Mouse (Mus musculus) hindbrain, embryonic 15.5 days (tissue): ENCODE results near the gene Rassf8. TPM values are rescaled to one million over a fixed set of nuclear protein-coding genes. Genes with fewer than 3 reads are reported as not detected.
A peak's percentile ranks its signal among the peaks of the same experiment; 100 is the strongest.

Experiments
- ATAC-seq: fragments of 200-750 bp; cut with Nextera tagmentation; 2 replicates; pipeline ENCODE4 v1.8.0; 2017; ENCODE audit warnings: low read depth, moderate number of reproducible peaks, moderate TSS enrichment; ENCODE audit not compliant: low FRiP score
- H3K27ac ChIP-seq: fragments of 300-500 bp; sonication (generic); replicated peaks from 2 replicates; pipeline ENCODE4 v1.5.1; 2015; ENCODE audit warnings: mild to moderate bottlenecking, inconsistent platforms
- H3K27me3 ChIP-seq: fragments of 300-500 bp; sonication (generic); 2 replicates; pipeline ENCODE4 v1.6.1; 2015; ENCODE audit warnings: control low read depth, inconsistent platforms
- H3K36me3 ChIP-seq: fragments of 300-500 bp; sonication (generic); 2 replicates; pipeline ENCODE4 v1.6.1; 2015; ENCODE audit warnings: control low read depth, inconsistent platforms
- H3K4me1 ChIP-seq: fragments of 300-500 bp; sonication (generic); replicated peaks from 2 replicates; pipeline ENCODE4 v1.6.1; 2015; ENCODE audit warnings: control low read depth, inconsistent platforms
- H3K4me2 ChIP-seq: fragments of 300-500 bp; sonication (generic); 2 replicates; pipeline ENCODE4 v1.6.1; 2015; ENCODE audit warnings: moderate library complexity, mild to moderate bottlenecking, inconsistent platforms
- H3K4me3 ChIP-seq: fragments of 300-500 bp; sonication (generic); 2 replicates; pipeline ENCODE4 v1.5.1; 2015; ENCODE audit warnings: mild to moderate bottlenecking, inconsistent platforms
- H3K9ac ChIP-seq: fragments of 300-500 bp; sonication (generic); 2 replicates; pipeline ENCODE4 v1.6.1; 2015; ENCODE audit warnings: inconsistent platforms
- H3K9me3 ChIP-seq: fragments of 300-500 bp; sonication (generic); 2 replicates; pipeline ENCODE4 v1.6.1; 2016; ENCODE audit warnings: control low read depth, inconsistent platforms
- WGBS: fragments of 180-500 bp; shearing (Covaris S2); methylation state at CpG from one replicate; pipeline ENCODE4 v1.1.7; 2015; 5-methylcytosine and 5-hydroxymethylcytosine counted together
- polyA plus RNA-seq: library from polyadenylated mRNA; unstranded; fragments of >200 nt; fragmentation: Nextera tagmentation; extraction: Ambion mirVana; gene quantifications from 2 replicates; pipeline ENCODE4 v1.2.1, GENCODE M21; 2015

Rassf8 gene
- polyA plus RNA-seq, 1 experiment from 2014 or later = 5.0 TPM

DNA sequence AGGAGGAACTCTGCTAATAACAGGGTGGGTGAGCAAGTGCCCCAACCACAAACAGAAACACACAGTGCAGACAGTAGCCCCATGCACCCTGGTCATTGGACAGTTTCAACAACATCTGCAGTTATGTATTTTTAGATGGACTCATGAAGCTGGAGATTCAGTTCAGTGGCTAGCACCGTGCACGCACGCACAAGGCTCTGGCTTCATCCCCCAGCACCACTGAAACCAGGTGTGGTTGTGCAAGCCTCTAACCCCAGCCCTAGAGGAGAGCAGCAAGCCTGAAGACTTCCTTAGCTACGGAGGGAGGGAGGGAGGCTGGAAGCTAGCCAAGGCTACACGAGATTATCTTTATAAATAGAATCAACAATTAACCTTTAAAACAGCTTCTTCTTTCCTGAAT lies 99.1 kb downstream of the Rassf8 start:
- ATAC-seq = no peak
- Histone ChIP-seq H3K9ac (no peak overlapping the region), H3K36me3 (no peaks in the 10 kb centered on the region), H3K4me1 (no peaks in the 10 kb centered on the region), H3K4me2 (no peak overlapping the region), H3K4me3 (no peak overlapping the region), H3K9me3 (no peaks in the 10 kb centered on the region), H3K27me3 (no peaks in the 10 kb centered on the region), H3K27ac (no peak overlapping the region)
- 75% methylated on average over 5 of the region's 5 CpGs for WGBS

DNA sequence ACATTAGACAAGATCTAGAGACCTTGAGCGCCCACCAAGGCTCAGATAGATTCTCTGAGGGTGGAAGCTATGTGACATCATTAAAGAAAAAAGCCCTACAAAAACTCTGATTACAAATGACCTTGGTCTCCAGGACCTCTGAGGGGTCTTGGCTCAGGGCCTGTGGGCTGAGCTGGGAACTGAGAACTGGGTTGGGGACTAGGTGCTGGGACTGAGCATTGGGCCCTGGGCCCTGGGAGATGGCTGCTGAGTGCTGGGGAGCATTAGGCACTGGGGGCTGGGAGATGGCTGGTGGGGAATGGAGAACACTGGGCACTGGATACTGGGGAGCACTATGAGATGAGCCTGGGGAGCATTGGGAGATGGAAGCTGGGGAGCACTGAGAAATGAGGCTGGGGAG lies 99.5 kb downstream of the Rassf8 start:
- Histone ChIP-seq H3K9ac (no peak overlapping the region), H3K4me1 (no peaks in the 10 kb centered on the region), H3K9me3 (no peaks in the 10 kb centered on the region), H3K4me3 (no peak overlapping the region), H3K27ac (no peak overlapping the region), H3K4me2 (no peak overlapping the region), H3K27me3 (no peaks in the 10 kb centered on the region), H3K36me3 (no peaks in the 10 kb centered on the region)
- ATAC-seq = no peak
- WGBS = 90% methylated on average over 1 of the region's 1 CpGs

DNA sequence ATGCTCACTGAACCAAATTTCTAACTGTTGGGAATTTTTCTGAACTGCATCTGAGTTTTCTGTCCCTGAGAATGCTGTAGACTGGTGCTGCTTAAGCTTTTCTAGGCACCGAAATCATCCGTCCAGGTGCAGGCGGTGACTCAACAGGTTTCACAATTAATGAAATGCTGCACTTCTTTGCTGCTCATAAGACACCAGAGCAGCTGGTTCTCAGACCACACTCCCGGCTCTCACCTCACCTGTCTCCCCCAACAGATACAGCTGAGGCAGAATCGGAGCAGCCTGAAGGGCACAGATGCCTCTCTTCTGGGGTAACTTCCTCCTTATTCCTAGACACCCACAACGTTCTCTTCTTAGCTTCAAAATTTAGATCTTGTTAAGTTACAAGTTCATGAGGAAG lies 100.4 kb downstream of the Rassf8 start:
- H3K4me2 ChIP-seq = no peak overlapping the region
- no peaks in the 10 kb centered on the region for H3K36me3 ChIP-seq
- H3K9ac ChIP-seq = no peak overlapping the region
- WGBS = 91% methylated on average over 6 of the region's 6 CpGs
- no peaks in the 10 kb centered on the region for H3K4me1 ChIP-seq
- H3K9me3 ChIP-seq = no peaks in the 10 kb centered on the region
- H3K4me3 ChIP-seq = no peak overlapping the region
- no peak for ATAC-seq
- no peak overlapping the region for H3K27ac ChIP-seq
- no peaks in the 10 kb centered on the region for H3K27me3 ChIP-seq

DNA sequence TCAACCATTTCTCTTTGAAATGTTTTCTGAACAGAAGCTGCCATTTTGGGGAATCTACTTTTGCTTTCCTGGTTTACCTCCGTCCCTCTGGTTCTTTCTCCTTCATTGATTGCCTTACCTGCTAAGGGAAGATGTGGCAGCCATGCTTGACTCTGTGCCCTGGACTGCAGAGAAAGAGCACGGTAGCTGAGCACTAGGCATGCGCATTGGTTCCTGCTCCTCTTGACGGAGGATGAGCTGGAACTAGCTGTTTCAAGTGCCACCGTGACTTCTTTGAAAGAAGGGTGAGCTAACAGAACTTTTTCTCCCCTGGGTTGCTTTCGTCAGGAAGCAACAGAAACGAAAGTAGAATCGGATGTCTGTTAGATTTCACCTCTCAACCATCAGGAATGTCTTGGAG lies 101.1 kb downstream of the Rassf8 start:
- WGBS = 91% methylated on average over 8 of the region's 8 CpGs
- no peak overlapping the region for H3K4me2 ChIP-seq
- no peaks in the 10 kb centered on the region for H3K9me3 ChIP-seq
- no peak for ATAC-seq
- H3K4me3 ChIP-seq = no peak overlapping the region
- no peaks in the 10 kb centered on the region for H3K36me3 ChIP-seq
- no peaks in the 10 kb centered on the region for H3K27me3 ChIP-seq
- H3K9ac ChIP-seq = no peak overlapping the region
- H3K27ac ChIP-seq = no peak overlapping the region
- H3K4me1 ChIP-seq = no peaks in the 10 kb centered on the region

DNA sequence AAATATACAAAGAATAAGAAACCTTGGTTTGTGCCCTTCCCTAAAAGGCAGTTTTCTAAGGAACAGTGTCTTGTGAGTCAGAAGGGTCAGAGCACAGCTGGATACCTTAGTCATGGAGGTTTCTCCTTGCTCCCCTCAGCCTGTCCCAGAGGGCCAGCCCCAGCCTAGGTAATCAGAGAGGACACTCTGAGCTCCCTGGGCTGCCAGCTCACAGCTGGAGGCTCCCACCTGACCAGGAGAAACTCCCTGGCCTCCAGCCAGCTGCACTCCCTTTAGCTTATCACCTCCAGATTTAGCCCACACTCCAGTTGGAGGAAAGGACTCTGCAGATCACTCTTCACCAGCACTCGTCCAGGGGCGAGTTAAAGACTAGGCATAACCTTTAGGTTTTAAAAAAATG lies 104.2 kb downstream of the Rassf8 start:
- Histone ChIP-seq H3K4me1 (peaks cover 12% of the 10 kb centered on the region), H3K27me3 (no peaks in the 10 kb centered on the region), H3K9me3 (no peaks in the 10 kb centered on the region), H3K9ac (no peak overlapping the region), H3K27ac (no peak overlapping the region), H3K4me2 (no peak overlapping the region), H3K4me3 (no peak overlapping the region), H3K36me3 (no peaks in the 10 kb centered on the region)
- WGBS = 62% methylated on average over 2 of the region's 2 CpGs
- no peak for ATAC-seq

DNA sequence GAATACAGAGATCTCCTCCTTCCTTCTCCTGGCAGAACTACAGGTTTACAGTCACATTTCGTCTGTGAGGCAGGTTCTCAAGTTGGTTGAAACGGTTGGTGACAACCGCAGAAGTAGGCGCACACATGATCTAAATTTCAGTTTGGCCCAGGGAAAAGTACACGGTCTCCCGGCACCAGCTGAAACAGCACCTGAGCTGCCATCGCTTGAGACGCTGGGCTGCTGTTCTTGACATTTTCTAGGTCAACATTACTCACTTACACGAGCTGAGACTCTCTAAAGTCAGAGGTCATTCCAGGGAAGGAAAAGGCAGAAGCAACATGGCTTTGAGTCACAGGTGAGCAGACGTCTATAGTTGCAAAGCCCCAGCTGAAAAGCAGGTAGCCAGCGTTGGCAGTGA lies 105.4 kb downstream of the Rassf8 start:
- Histone ChIP-seq H3K27me3 (no peaks in the 10 kb centered on the region), H3K4me2 (no peak overlapping the region), H3K4me1 (peaks cover 19% of the 10 kb centered on the region), H3K9ac (no peak overlapping the region), H3K27ac (no peak overlapping the region), H3K36me3 (no peaks in the 10 kb centered on the region), H3K9me3 (no peaks in the 10 kb centered on the region), H3K4me3 (no peak overlapping the region)
- WGBS = 85% methylated on average over 11 of the region's 11 CpGs
- ATAC-seq = no peak

DNA sequence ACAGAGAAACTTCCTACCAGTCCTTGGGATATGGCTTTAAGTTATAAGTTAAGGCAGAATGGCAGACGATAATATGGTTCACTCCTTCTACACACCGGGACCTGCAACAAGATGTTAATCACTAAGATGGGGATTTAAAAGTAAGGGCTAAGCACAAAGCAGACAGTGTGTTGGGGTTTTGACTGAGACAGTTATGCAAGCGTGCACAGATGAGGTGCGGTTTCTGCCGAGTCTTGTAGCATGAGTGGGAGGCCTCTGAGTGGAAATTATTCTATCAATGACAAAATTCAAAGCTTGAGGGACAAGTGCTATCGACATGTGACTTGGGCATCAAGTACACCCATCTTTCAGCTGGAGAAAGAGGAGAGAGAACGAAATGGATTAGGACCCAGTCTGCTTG lies 106.2 kb downstream of the Rassf8 start:
- WGBS = 89% methylated on average over 7 of the region's 7 CpGs
- Histone ChIP-seq H3K36me3 (no peaks in the 10 kb centered on the region), H3K9me3 (no peaks in the 10 kb centered on the region), H3K4me1 (peaks cover 19% of the 10 kb centered on the region), H3K4me2 (no peak overlapping the region), H3K4me3 (no peak overlapping the region), H3K27me3 (peaks cover 4% of the 10 kb centered on the region; the same call in 1 of the 2 replicates), H3K9ac (no peak overlapping the region), H3K27ac (no peak overlapping the region)
- ATAC-seq = no peak

DNA sequence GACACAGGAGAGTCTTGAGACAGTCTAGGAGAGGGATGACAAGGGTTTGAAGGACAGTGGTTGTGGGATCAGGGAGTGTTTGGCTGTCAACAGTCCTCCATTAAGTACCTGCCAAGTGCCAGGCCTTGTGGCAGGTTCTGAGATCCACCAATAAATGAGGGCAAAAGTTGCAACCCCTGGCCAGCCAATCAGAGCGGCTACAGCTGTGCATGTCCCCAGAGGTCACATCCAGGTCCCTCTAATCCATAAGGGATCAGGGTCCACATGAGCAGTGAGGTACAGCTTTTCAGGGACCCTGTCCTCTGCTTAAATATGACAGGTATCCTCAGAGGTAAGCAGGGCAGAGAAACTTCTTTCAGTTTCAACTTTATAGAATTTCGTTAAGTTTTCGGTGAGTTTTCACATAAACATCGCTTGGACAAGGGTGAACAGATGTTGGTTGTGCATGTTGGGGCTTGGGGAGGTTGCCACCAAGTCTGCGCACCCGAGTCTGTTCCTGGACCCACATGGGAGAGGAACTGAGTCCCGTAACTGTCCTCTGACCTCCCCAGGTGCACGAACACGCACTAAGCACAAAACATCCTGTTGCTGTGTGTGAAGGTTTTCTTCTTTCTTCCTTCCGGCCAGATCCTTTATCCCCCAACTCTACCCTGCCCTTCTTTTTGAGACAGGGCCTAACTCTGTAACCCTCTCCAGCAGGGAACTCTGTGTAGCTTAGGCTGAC lies 107.0 kb downstream of the Rassf8 start:
- H3K27ac ChIP-seq = no peak overlapping the region
- peaks cover 19% of the 10 kb centered on the region for H3K4me1 ChIP-seq
- H3K36me3 ChIP-seq = no peaks in the 10 kb centered on the region
- H3K4me3 ChIP-seq = no peak overlapping the region
- no peak overlapping the region for H3K9ac ChIP-seq
- no peak for ATAC-seq
- H3K9me3 ChIP-seq = no peaks in the 10 kb centered on the region
- H3K27me3 ChIP-seq = peaks cover 7% of the 10 kb centered on the region; the same call in 1 of the 2 replicates
- H3K4me2 ChIP-seq = no peak overlapping the region
- 93% methylated on average over 10 of the region's 10 CpGs for WGBS

DNA sequence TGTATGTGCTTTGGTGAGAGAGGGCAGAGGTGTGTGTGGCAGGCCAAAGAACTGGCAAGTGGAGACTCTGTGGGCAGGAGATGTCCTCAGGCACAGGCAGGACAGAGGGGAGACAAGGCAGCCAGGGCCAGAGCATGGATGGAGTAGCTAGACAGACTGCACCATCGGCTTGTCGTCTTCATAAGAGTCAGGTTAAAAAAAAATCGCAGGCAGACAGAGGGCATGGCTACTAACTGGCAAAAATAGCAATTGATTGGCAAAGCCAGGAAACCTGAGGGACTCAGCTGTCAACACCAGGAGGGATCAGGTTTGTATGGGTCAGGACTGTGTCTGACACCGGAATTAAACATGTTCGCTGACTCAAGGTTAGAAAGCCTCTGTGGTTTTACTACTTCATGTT lies 108.2 kb downstream of the Rassf8 start:
- H3K9me3 ChIP-seq = no peaks in the 10 kb centered on the region
- ATAC-seq = no peak
- no peak overlapping the region for H3K4me3 ChIP-seq
- H3K27me3 ChIP-seq = peaks cover 7% of the 10 kb centered on the region; the same call in 1 of the 2 replicates
- no peak overlapping the region for H3K27ac ChIP-seq
- no peaks in the 10 kb centered on the region for H3K36me3 ChIP-seq
- H3K9ac ChIP-seq = no peak overlapping the region; the same call in 1 of the 2 replicates
- WGBS = 52% methylated on average over 5 of the region's 5 CpGs
- peaks cover 19% of the 10 kb centered on the region for H3K4me1 ChIP-seq
- no peak overlapping the region for H3K4me2 ChIP-seq

DNA sequence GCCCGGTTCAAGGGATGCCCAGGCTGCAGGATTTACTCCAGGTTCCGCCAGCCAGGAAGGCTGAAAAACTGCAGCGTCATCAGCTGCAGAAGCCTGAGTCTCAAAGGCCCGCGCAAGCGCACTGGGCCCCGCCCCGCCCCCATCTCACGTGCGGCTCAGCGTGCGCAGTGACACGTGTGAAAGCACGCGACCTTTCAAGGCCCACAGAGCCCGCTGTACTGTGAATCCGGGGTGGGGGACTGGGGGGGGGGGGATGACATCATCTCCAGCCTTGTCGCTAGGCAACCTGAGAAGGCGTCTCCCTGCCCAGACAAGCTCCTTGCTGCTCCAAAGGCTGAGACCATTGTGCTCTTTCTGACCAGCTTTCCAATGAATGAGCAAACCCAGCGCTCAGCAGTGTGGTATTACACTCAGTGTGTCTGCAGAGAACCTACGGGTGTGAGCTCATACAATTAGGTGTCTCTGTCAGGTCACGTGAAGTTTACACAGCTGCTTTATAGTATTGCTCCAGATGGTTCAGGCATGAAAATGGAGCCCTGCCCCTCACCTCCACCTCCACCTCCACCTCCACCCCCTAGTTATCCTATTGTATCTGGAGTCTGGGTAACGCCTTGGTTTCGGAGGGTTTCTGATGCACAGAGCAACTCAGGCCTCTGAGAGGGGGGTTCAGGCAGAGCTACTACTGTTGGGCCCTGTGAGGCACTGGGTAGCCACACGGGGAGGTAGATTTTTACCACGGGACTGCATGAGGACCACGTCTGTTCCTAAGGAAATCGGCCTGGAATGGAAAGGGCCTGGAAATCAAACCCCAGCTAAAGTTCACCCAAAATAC lies 109.4 kb downstream of the Rassf8 start:
- Histone ChIP-seq H3K9me3 (no peaks in the 10 kb centered on the region), H3K4me3 (peak overlapping the region; percentile 26), H3K9ac (peak overlapping the region; percentile 37), H3K36me3 (no peaks in the 10 kb centered on the region), H3K27ac (peak overlapping the region; percentile 73), H3K4me1 (peaks cover 19% of the 10 kb centered on the region), H3K4me2 (peak overlapping the region; percentile 60), H3K27me3 (peaks cover 7% of the 10 kb centered on the region; the same call in 1 of the 2 replicates)
- peak; percentile 93 for ATAC-seq
- 4% methylated on average over 28 of the region's 28 CpGs for WGBS

DNA sequence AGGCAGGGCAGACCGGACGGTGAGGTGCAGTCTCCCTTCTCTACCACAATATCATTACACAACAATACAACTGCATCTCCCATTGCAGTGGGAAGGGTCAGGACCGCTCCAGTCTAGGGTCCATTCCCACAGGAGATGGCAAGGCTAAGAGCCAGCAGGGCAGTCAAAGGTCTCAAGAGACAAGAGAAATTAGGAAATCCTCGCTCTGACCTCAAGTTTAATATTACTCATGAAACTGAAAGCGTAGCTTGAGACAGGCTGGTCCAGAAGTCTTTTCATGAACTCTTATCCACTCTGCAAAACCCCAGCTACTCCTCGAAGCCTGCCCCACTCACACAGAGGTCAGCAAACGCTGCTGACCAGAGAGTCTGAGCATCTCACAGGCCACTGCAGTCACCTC lies 110.9 kb downstream of the Rassf8 start:
- Histone ChIP-seq H3K4me3 (no peak overlapping the region), H3K27me3 (peaks cover 12% of the 10 kb centered on the region; the same call in 1 of the 2 replicates), H3K9me3 (no peaks in the 10 kb centered on the region), H3K27ac (no peak overlapping the region), H3K36me3 (no peaks in the 10 kb centered on the region), H3K9ac (no peak overlapping the region), H3K4me1 (peaks cover 28% of the 10 kb centered on the region), H3K4me2 (no peak overlapping the region)
- no peak for ATAC-seq
- 88% methylated on average over 7 of the region's 7 CpGs for WGBS

DNA sequence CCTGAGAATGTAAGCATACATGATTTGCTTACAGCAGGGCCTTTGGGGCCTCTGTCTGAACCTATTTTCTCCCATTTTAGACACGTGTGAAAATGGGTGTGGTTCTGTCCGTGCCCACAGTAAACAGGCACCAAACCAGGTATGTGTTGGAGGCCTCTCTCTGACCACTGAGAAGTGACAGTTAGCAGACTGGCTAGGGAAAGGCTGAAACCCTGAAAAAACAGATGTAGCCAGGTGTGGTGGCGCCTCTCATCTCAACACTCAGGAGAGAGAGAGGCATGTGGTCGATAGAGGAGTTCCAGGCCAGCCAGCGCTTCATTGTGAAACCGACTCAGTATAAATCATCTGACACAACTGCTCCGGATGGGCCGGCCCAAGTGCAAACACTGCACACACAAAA lies 111.9 kb downstream of the Rassf8 start:
- 59% methylated on average over 8 of the region's 8 CpGs for WGBS

More for the DNA sequence above, 111.9 kb downstream of the Rassf8 start:
- Histone ChIP-seq H3K4me1 (peaks cover 32% of the 10 kb centered on the region), H3K9me3 (no peaks in the 10 kb centered on the region), H3K27ac (no peak overlapping the region), H3K4me3 (no peak overlapping the region), H3K36me3 (no peaks in the 10 kb centered on the region), H3K27me3 (peaks cover 12% of the 10 kb centered on the region; the same call in 1 of the 2 replicates), H3K4me2 (no peak overlapping the region), H3K9ac (no peak overlapping the region)
- ATAC-seq = no peak
